Mouse (Mus musculus): ENCODE results near the gene Slc35e4. TPM values are rescaled to one million over a fixed set of nuclear protein-coding genes. Genes with fewer than 3 reads are reported as not detected.

The Slc35e4 gene
- polyA plus RNA-seq, 2 experiments = 4.6 to 4.8 TPM

GRCm38 (mm10) chr11:3946386-3946785, 31.9 kb upstream of the Slc35e4 start:
- DNase-seq (ENCODE audit: low spot score) (no peak), ATAC-seq (ENCODE audit: low FRiP score, low read depth) (no peak)
- Histone ChIP-seq H3K9me3 (ENCODE audit: control insufficient read depth, low read length) (no peaks in the 10 kb centered on the region), H3K27ac (replicated peaks; ENCODE audit: low read depth, low read length) (no peak overlapping the region), H3K36me3 (ENCODE audit: control insufficient read depth, insufficient read depth, low read length) (no peaks in the 10 kb centered on the region), H3K4me2 (replicated peaks; ENCODE audit: low read depth, low read length, severe bottlenecking) (no peak overlapping the region), H3K27me3 (ENCODE audit: control insufficient read depth, insufficient read depth, low read length) (no peaks in the 10 kb centered on the region), H3K9ac (ENCODE audit: low read depth, low read length, severe bottlenecking) (no peak overlapping the region), H3K4me1 (ENCODE audit: control insufficient read depth, insufficient read depth, low read length) (no peaks in the 10 kb centered on the region), H3K4me3 (replicated peaks; ENCODE audit: low read length) (no peak overlapping the region)
- no peak for TF ChIP-seq POLR2A (IDR thresholded peaks at IDR 0.05; ENCODE audit: borderline replicate concordance, extremely low read depth, insufficient read depth, insufficient read length)
- WGBS = 17% methylated on average over 1 of the region's 1 CpGs

DNA sequence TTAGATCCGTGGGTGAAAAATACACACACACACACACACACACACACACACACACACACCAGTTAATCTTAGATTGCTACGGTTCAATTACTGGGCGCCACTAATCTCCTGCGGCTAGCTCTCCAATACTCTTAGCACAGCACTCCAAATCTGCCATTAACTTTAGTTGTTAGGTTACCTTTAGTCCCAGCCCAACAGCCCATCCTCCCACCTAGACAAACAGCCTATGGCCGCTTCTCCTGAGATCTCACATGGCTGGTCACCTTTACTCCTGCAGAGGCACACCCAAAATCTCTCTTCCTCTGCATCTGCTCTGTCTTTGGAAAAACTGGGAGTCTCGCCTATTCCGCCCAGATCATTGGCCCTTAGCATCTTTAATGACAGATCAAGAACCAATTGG, 26.9 kb upstream of the Slc35e4 start:
- Histone ChIP-seq H3K9me3 (ENCODE audit: control insufficient read depth, low read length) (no peaks in the 10 kb centered on the region), H3K36me3 (ENCODE audit: control insufficient read depth, insufficient read depth, low read length) (no peaks in the 10 kb centered on the region), H3K4me2 (replicated peaks; ENCODE audit: low read depth, low read length, severe bottlenecking) (no peak overlapping the region), H3K4me3 (replicated peaks; ENCODE audit: low read length) (no peak overlapping the region), H3K27ac (replicated peaks; ENCODE audit: low read depth, low read length) (no peak overlapping the region), H3K9ac (ENCODE audit: low read depth, low read length, severe bottlenecking) (no peak overlapping the region), H3K4me1 (ENCODE audit: control insufficient read depth, insufficient read depth, low read length) (no peaks in the 10 kb centered on the region), H3K27me3 (ENCODE audit: control insufficient read depth, insufficient read depth, low read length) (no peaks in the 10 kb centered on the region)
- WGBS = 81% methylated on average over 7 of the region's 7 CpGs
- TF ChIP-seq POLR2A (IDR thresholded peaks at IDR 0.05; ENCODE audit: borderline replicate concordance, extremely low read depth, insufficient read depth, insufficient read length) = no peak
- ATAC-seq (ENCODE audit: low FRiP score, low read depth) (no peak), DNase-seq (ENCODE audit: low spot score) (no peak)

- Histone ChIP-seq H3K4me3 (replicated peaks; ENCODE audit: low read length) (no peak overlapping the region), H3K36me3 (ENCODE audit: control insufficient read depth, insufficient read depth, low read length) (no peaks in the 10 kb centered on the region), H3K9ac (ENCODE audit: low read depth, low read length, severe bottlenecking) (no peak overlapping the region), H3K27me3 (ENCODE audit: control insufficient read depth, insufficient read depth, low read length) (no peaks in the 10 kb centered on the region), H3K4me2 (replicated peaks; ENCODE audit: low read depth, low read length, severe bottlenecking) (no peak overlapping the region), H3K27ac (replicated peaks; ENCODE audit: low read depth, low read length) (no peak overlapping the region), H3K9me3 (ENCODE audit: control insufficient read depth, low read length) (no peaks in the 10 kb centered on the region), H3K4me1 (ENCODE audit: control insufficient read depth, insufficient read depth, low read length) (no peaks in the 10 kb centered on the region)
- DNase-seq (ENCODE audit: low spot score) = no peak
- 79% methylated on average over 13 of the region's 13 CpGs for WGBS
- ATAC-seq (ENCODE audit: low FRiP score, low read depth) = no peak
- TF ChIP-seq POLR2A (IDR thresholded peaks at IDR 0.05; ENCODE audit: borderline replicate concordance, extremely low read depth, insufficient read depth, insufficient read length) = no peak
Observed at GRCm38 (mm10) chr11:3937321-3937874, 22.9 kb upstream of the Slc35e4 start.

- 77% methylated on average over 3 of the region's 3 CpGs for WGBS
- no peaks in the 10 kb centered on the region for H3K27me3 ChIP-seq (ENCODE audit: control insufficient read depth, insufficient read depth, low read length)
- no peak overlapping the region for H3K4me3 ChIP-seq (replicated peaks; ENCODE audit: low read length)
- no peaks in the 10 kb centered on the region for H3K9me3 ChIP-seq (ENCODE audit: control insufficient read depth, low read length)
- H3K9ac ChIP-seq (ENCODE audit: low read depth, low read length, severe bottlenecking) = no peak overlapping the region
- H3K27ac ChIP-seq (replicated peaks; ENCODE audit: low read depth, low read length) = no peak overlapping the region
- H3K4me1 ChIP-seq (ENCODE audit: control insufficient read depth, insufficient read depth, low read length) = peaks cover 2% of the 10 kb centered on the region
- H3K36me3 ChIP-seq (ENCODE audit: control insufficient read depth, insufficient read depth, low read length) = no peaks in the 10 kb centered on the region
- H3K4me2 ChIP-seq (replicated peaks; ENCODE audit: low read depth, low read length, severe bottlenecking) = no peak overlapping the region
- no peak for DNase-seq (ENCODE audit: low spot score)
- no peak for ATAC-seq (ENCODE audit: low FRiP score, low read depth)
- TF ChIP-seq POLR2A (IDR thresholded peaks at IDR 0.05; ENCODE audit: borderline replicate concordance, extremely low read depth, insufficient read depth, insufficient read length) = no peak
Observed at GRCm38 (mm10) chr11:3936318-3936717, 21.9 kb upstream of the Slc35e4 start.

DNA sequence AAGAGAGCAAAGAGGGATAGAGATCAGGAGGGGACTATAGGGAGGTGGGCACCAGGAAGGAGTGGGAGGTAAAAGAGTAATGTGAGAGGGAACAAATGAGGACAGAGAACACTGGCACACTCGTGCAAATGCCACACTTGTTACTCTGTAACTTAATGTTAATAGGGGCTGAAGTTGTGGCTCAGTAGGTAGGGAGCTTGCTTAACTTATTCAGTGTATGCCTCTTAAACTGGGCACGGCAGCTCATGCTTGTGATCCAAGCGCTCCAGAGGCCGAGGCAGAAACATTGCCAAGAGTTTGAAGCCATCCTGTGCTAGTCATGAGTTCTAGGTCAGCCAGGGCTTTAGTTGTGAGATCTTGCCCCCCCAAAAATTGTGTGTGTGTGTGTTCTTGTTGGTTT, 20.7 kb upstream of the Slc35e4 start:
- no peak overlapping the region for H3K9ac ChIP-seq (ENCODE audit: low read depth, low read length, severe bottlenecking)
- peaks cover 7% of the 10 kb centered on the region for H3K4me1 ChIP-seq (ENCODE audit: control insufficient read depth, insufficient read depth, low read length)
- H3K27ac ChIP-seq (replicated peaks; ENCODE audit: low read depth, low read length) = no peak overlapping the region
- WGBS = 76% methylated on average over 4 of the region's 4 CpGs
- H3K36me3 ChIP-seq (ENCODE audit: control insufficient read depth, insufficient read depth, low read length) = no peaks in the 10 kb centered on the region
- no peak for TF ChIP-seq POLR2A (IDR thresholded peaks at IDR 0.05; ENCODE audit: borderline replicate concordance, extremely low read depth, insufficient read depth, insufficient read length)
- H3K4me3 ChIP-seq (replicated peaks; ENCODE audit: low read length) = no peak overlapping the region
- no peaks in the 10 kb centered on the region for H3K9me3 ChIP-seq (ENCODE audit: control insufficient read depth, low read length)
- no peak for ATAC-seq (ENCODE audit: low FRiP score, low read depth)
- no peak for DNase-seq (ENCODE audit: low spot score)
- H3K27me3 ChIP-seq (ENCODE audit: control insufficient read depth, insufficient read depth, low read length) = no peaks in the 10 kb centered on the region
- H3K4me2 ChIP-seq (replicated peaks; ENCODE audit: low read depth, low read length, severe bottlenecking) = no peak overlapping the region

All from limb, embryonic 14.5 days (tissue).